Comparison of ENCODE assay signal across 15 mouse cellular contexts in the genomic region with DNA sequence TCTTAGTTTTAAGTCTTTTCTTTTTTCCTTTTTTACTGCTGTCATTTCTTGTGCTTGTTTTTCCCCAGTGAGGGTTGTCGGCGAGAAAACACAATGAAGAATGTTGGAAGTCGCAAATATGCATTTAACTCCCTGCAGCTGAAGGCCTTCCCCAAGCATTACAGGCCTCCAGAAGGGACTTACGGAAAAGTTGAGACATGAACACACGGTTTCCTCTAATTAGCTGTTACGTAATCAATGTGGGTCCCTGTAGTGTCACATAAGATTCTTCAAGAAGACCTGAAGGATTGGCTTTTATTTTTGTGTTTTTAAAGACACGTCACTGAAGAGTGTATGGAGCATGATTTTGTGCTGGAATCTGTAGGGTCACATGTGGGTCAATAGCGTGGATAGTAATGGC.
"Had no signal": no experiment of that assay in that cellular context is flagged by ENCODE, and none has a peak within 500 bp of the region (broad histone marks: within the 10 kb centered on the region; RNA-seq: fewer than 3 reads in every experiment).

No protein-coding gene starts in this region.

- H3K9me3 ChIP-seq: neural tube, embryonic 13.5 days; neural tube, embryonic 15.5 days; stomach, embryonic 15.5 days had no signal

- H3K4me1 ChIP-seq: neural tube, embryonic 13.5 days; neural tube, embryonic 15.5 days; stomach, embryonic 15.5 days had no signal

- H3K36me3 ChIP-seq: stomach, embryonic 15.5 days had no signal

- H3K27me3 ChIP-seq: neural tube, embryonic 13.5 days; neural tube, embryonic 15.5 days; stomach, embryonic 15.5 days had no signal

- DNase-seq: retina, postnatal 1 day; right cerebral cortex, postnatal 14 days; right cerebral cortex, postnatal 25 days; right cerebral cortex, postnatal 4 days; spleen, adult 18-20 months; thymus, adult 18-20 months; thymus, adult 2 months; thymus, postnatal 14 days; thymus, postnatal 25 days; thymus, postnatal 36 days; thymus, postnatal 4 days had no signal

- H3K4me2 ChIP-seq: neural tube, embryonic 13.5 days; neural tube, embryonic 15.5 days; stomach, embryonic 15.5 days had no signal

- H3K9ac ChIP-seq: neural tube, embryonic 13.5 days; neural tube, embryonic 15.5 days; stomach, embryonic 15.5 days had no signal

- H3K4me3 ChIP-seq: neural tube, embryonic 13.5 days; neural tube, embryonic 15.5 days; stomach, embryonic 15.5 days had no signal

- H3K27ac ChIP-seq: neural tube, embryonic 13.5 days; neural tube, embryonic 15.5 days; stomach, embryonic 15.5 days; stomach, postnatal 0 days had no signal
